Mouse (Mus musculus) myocyte (in vitro differentiated cells): ENCODE results near the gene Klhl23. TPM values are rescaled to one million over a fixed set of nuclear protein-coding genes. Genes with fewer than 3 reads are reported as not detected.
"Not testable (repeated sequence)": the region's sequence is repeated elsewhere in the genome, so short reads cannot be mapped to it uniquely, and the experiment has no call there.

ENCODE experiments used
- H3K27me3 ChIP-seq: one replicate; pipeline ENCODE4 v1.6.1; 2011; ENCODE audit not compliant: control insufficient read depth, insufficient read depth, insufficient read length
- H3K36me3 ChIP-seq: one replicate; pipeline ENCODE4 v1.6.1; 2011; ENCODE audit not compliant: control insufficient read depth, insufficient read depth
- H3K4me2 ChIP-seq: one replicate; pipeline ENCODE4 v1.6.1; 2011; ENCODE audit warnings: low read depth, control low read depth
- H3K4me3 ChIP-seq: one replicate; pipeline ENCODE4 v1.5.1; 2011; ENCODE audit warnings: mild to moderate bottlenecking, control low read depth, moderate library complexity
- H3K79me2 ChIP-seq: one replicate; pipeline ENCODE4 v1.6.1; 2011; ENCODE audit not compliant: control insufficient read depth, insufficient read depth
- H3ac ChIP-seq: one replicate; pipeline ENCODE4 v1.6.1; 2011; ENCODE audit not compliant: control insufficient read depth, insufficient read length
- CEBPB ChIP-seq: IDR thresholded peaks from 2 replicates; pipeline ENCODE4 v1.6.1; 2011; ENCODE audit warnings: mild to moderate bottlenecking, moderate library complexity; ENCODE audit not compliant: poor library complexity, insufficient read depth, severe bottlenecking
- E2F4 ChIP-seq: IDR thresholded peaks from one replicate; pipeline ENCODE4 v1.6.1; 2011; ENCODE audit warnings: mild to moderate bottlenecking, control low read depth, moderate library complexity; ENCODE audit not compliant: insufficient read depth
- MAX ChIP-seq: IDR thresholded peaks from one replicate; pipeline ENCODE4 v1.6.1; 2011; ENCODE audit warnings: low read depth, mild to moderate bottlenecking, control low read depth
- MYOD1 ChIP-seq, 3 experiments: IDR thresholded peaks; one replicate each; pipeline ENCODE4 v1.6.1; 2011; ENCODE audit warnings: control low read depth in 2 of 3, low read depth in 2 of 3, mild to moderate bottlenecking in 2 of 3, moderate library complexity in 1 of 3; ENCODE audit not compliant: insufficient read length in 2 of 3, control insufficient read depth in 1 of 3
- MYOG ChIP-seq, 3 experiments: IDR thresholded peaks; one replicate each; pipeline ENCODE4 v1.6.1; 2011; ENCODE audit warnings: control low read depth in 2 of 3, low read depth in 2 of 3, mild to moderate bottlenecking in 2 of 3; ENCODE audit not compliant: insufficient read length in 2 of 3, control insufficient read depth in 1 of 3, insufficient read depth in 1 of 3
- POLR2A ChIP-seq: IDR thresholded peaks from one replicate; pipeline ENCODE4 v1.6.1; 2011; ENCODE audit warnings: low read depth, mild to moderate bottlenecking, control low read depth, moderate library complexity; ENCODE audit not compliant: insufficient read length
- POLR2AphosphoS2 ChIP-seq: IDR thresholded peaks from one replicate; pipeline ENCODE4 v1.6.1; 2011; ENCODE audit warnings: low read depth, control low read depth; ENCODE audit not compliant: insufficient read length
- REST ChIP-seq: IDR thresholded peaks from one replicate; pipeline ENCODE4 v1.6.1; 2011; ENCODE audit warnings: mild to moderate bottlenecking, control low read depth, moderate library complexity; ENCODE audit not compliant: insufficient read depth, insufficient read length
- SRF ChIP-seq: IDR thresholded peaks from one replicate; pipeline ENCODE4 v1.6.1; 2011; ENCODE audit warnings: low read depth; ENCODE audit not compliant: control insufficient read depth, insufficient read length
- TCF12 ChIP-seq: IDR thresholded peaks from one replicate; pipeline ENCODE4 v1.6.1; 2011; ENCODE audit warnings: mild to moderate bottlenecking, control low read depth; ENCODE audit not compliant: poor library complexity, insufficient read depth, severe bottlenecking
- TCF3 ChIP-seq: IDR thresholded peaks from one replicate; pipeline ENCODE4 v1.6.1; 2011; ENCODE audit warnings: low read depth, control low read depth; ENCODE audit not compliant: insufficient read length
- USF1 ChIP-seq: IDR thresholded peaks from one replicate; pipeline ENCODE4 v1.6.1; 2011; ENCODE audit warnings: low read depth, mild to moderate bottlenecking, control low read depth, moderate library complexity
- polyA plus RNA-seq: library from polyadenylated mRNA; unstranded; fragments of >200 nt; fragmentation: generic; extraction: Trizol; gene quantifications from one replicate; pipeline ENCODE4 v1.2.1, GENCODE M21; 2012; ENCODE audit warnings: missing spikeins

Klhl23 gene
- polyA plus RNA-seq, 1 experiment = 0.24 TPM

- Histone ChIP-seq H3K79me2 (no peaks in the 10 kb centered on the region), H3ac (peak within 1 kb of the TSS; percentile 83), H3K27me3 (no peaks in the 10 kb centered on the region), H3K4me3 (peak within 1 kb of the TSS; percentile 56), H3K4me2 (peak within 1 kb of the TSS; percentile 95), H3K36me3 (peaks cover 7% of the 10 kb centered on the region)
- TF ChIP-seq POLR2A (peak; percentile 96), USF1 (no peak), SRF (no peak), MYOD1 (IDR thresholded peaks at IDR 0.05; ENCODE audit: control insufficient read depth in 1 of 3, insufficient read length in 2 of 3, low read depth in 2 of 3) (peak in 1 of 3 experiments; percentile 32), POLR2AphosphoS2 (peak; percentile 98)
Observed at GRCm38 (mm10) chr2:69789429-69790069, 32.2 kb upstream of the Klhl23 start, which contains the start of the genes Ccdc173 and Phospho2. Gene Ccdc173, minus strand, starts transcription at chr2:69789575. Gene Phospho2, plus strand, starts transcription at chr2:69789623.

GRCm38 (mm10) chr2:69790285-69790684 is 31.5 kb upstream of the Klhl23 start:
- Histone ChIP-seq H3ac (peak overlapping the region; percentile 83), H3K36me3 (peaks cover 13% of the 10 kb centered on the region), H3K79me2 (no peaks in the 10 kb centered on the region), H3K4me3 (peak overlapping the region; percentile 56), H3K27me3 (no peaks in the 10 kb centered on the region), H3K4me2 (peak overlapping the region; percentile 95)
- TF ChIP-seq E2F4 (no peak), MYOD1 (IDR thresholded peaks at IDR 0.05; ENCODE audit: control insufficient read depth in 1 of 3, insufficient read length in 2 of 3, low read depth in 2 of 3) (no peak), TCF3 (no peak), USF1 (no peak)

GRCm38 (mm10) chr2:69790722-69791121 is 31.0 kb upstream of the Klhl23 start:
- Histone ChIP-seq H3ac (no peak overlapping the region), H3K4me2 (peak overlapping the region; percentile 95), H3K27me3 (no peaks in the 10 kb centered on the region), H3K79me2 (no peaks in the 10 kb centered on the region), H3K36me3 (peaks cover 17% of the 10 kb centered on the region), H3K4me3 (peak overlapping the region; percentile 56)
- no peak for TF ChIP-seq MYOD1 (IDR thresholded peaks at IDR 0.05; ENCODE audit: control insufficient read depth in 1 of 3, insufficient read length in 2 of 3, low read depth in 2 of 3)

- Histone ChIP-seq H3K36me3 (no peaks in the 10 kb centered on the region), H3K27me3 (no peaks in the 10 kb centered on the region), H3K79me2 (no peaks in the 10 kb centered on the region), H3K4me2 (no peak overlapping the region), H3ac (no peak overlapping the region), H3K4me3 (no peak overlapping the region)
- TF ChIP-seq TCF3 (no peak), REST (no peak), SRF (no peak), USF1 (no peak), POLR2AphosphoS2 (no peak), TCF12 (no peak), CEBPB (no peak), POLR2A (no peak), MAX (no peak), MYOD1 (IDR thresholded peaks at IDR 0.05; ENCODE audit: control insufficient read depth in 1 of 3, insufficient read length in 2 of 3, low read depth in 2 of 3) (no peak), MYOG (IDR thresholded peaks at IDR 0.05; ENCODE audit: control insufficient read depth in 1 of 3, insufficient read depth in 1 of 3, insufficient read length in 2 of 3, low read depth in 2 of 3) (no peak)
Observed at GRCm38 (mm10) chr2:69802911-69803312, 18.8 kb upstream of the Klhl23 start.

GRCm38 (mm10) chr2:69803756-69804155 is 18.0 kb upstream of the Klhl23 start:
- TF ChIP-seq POLR2A = no peak
- no peaks in the 10 kb centered on the region for H3K36me3 ChIP-seq
- no peak overlapping the region for H3K4me3 ChIP-seq
- H3K79me2 ChIP-seq = no peaks in the 10 kb centered on the region
- H3ac ChIP-seq = no peak overlapping the region
- H3K4me2 ChIP-seq = no peak overlapping the region
- no peaks in the 10 kb centered on the region for H3K27me3 ChIP-seq

GRCm38 (mm10) chr2:69804663-69805062 is 17.1 kb upstream of the Klhl23 start:
- not testable (repeated sequence) for H3K4me3 ChIP-seq, H3K79me2 ChIP-seq, H3K4me2 ChIP-seq, H3K27me3 ChIP-seq, H3K36me3 ChIP-seq, H3ac ChIP-seq
